Mouse (Mus musculus) megakaryocyte, embryonic 14.5 days (primary cell): Measurements from ENCODE around the gene Faim. TPM values are rescaled to one million over a fixed set of nuclear protein-coding genes. Genes with fewer than 3 reads are reported as not detected.

Source experiments
- H3K27me3 ChIP-seq: replicated peaks from 2 replicates; pipeline ENCODE3; 2012; ENCODE audit warnings: inconsistent platforms
- H3K36me3 ChIP-seq: replicated peaks from 2 replicates; pipeline ENCODE3; 2012; ENCODE audit warnings: low read length, inconsistent platforms, mixed read lengths
- H3K4me1 ChIP-seq: 2 replicates; pipeline ENCODE4 v1.6.1; 2012; ENCODE audit warnings: inconsistent platforms
- H3K4me3 ChIP-seq: replicated peaks from 2 replicates; pipeline ENCODE3; 2012; ENCODE audit warnings: moderate library complexity, mild to moderate bottlenecking, inconsistent platforms
- H3K9me3 ChIP-seq: 2 replicates; pipeline ENCODE4 v1.6.1; 2012; ENCODE audit warnings: inconsistent platforms
- FLI1 ChIP-seq: IDR thresholded peaks from 2 replicates; pipeline ENCODE4 v1.6.1; 2012; ENCODE audit warnings: low read length, inconsistent platforms, mixed read lengths
- GATA1 ChIP-seq: IDR thresholded peaks from 3 replicates; pipeline ENCODE4 v1.6.1; 2012; ENCODE audit warnings: mixed read lengths, low read length, inconsistent platforms, borderline replicate concordance
- polyA plus RNA-seq: library from polyadenylated mRNA; stranded (reverse); fragments of >175 nt; gene quantifications from 2 replicates; pipeline ENCODE4 v1.2.3, GENCODE M21; 2012; ENCODE audit warnings: low replicate concordance; ENCODE audit not compliant: insufficient read depth

The Faim gene
- polyA plus RNA-seq, 1 experiment = 16.5 TPM

GRCm38 (mm10) chr9:98973101-98973521 lies 13.1 kb upstream of the Faim start:
- TF ChIP-seq FLI1 (no peak), GATA1 (no peak)
- peaks cover 86% of the 10 kb centered on the region for H3K27me3 ChIP-seq
- peak overlapping the region; percentile 88 for H3K4me3 ChIP-seq
- peaks cover 24% of the 10 kb centered on the region for H3K9me3 ChIP-seq
- H3K4me1 ChIP-seq = peaks cover 18% of the 10 kb centered on the region
- H3K36me3 ChIP-seq = no peaks in the 10 kb centered on the region

- Histone ChIP-seq H3K4me1 (peaks cover 18% of the 10 kb centered on the region), H3K4me3 (peak overlapping the region; percentile 88), H3K36me3 (no peaks in the 10 kb centered on the region), H3K9me3 (peaks cover 24% of the 10 kb centered on the region), H3K27me3 (peaks cover 86% of the 10 kb centered on the region)
- no peak for TF ChIP-seq FLI1
- no peak for TF ChIP-seq GATA1
Observed at GRCm38 (mm10) chr9:98973561-98973960, 12.6 kb upstream of the Faim start.

GRCm38 (mm10) chr9:98974898-98975297 lies 11.3 kb upstream of the Faim start:
- peaks cover 85% of the 10 kb centered on the region for H3K27me3 ChIP-seq
- H3K4me3 ChIP-seq = no peak overlapping the region
- H3K36me3 ChIP-seq = no peaks in the 10 kb centered on the region
- H3K9me3 ChIP-seq = peaks cover 20% of the 10 kb centered on the region
- peaks cover 28% of the 10 kb centered on the region for H3K4me1 ChIP-seq
- no peak for TF ChIP-seq FLI1

GRCm38 (mm10) chr9:98976081-98976480 lies 10.1 kb upstream of the Faim start:
- TF ChIP-seq FLI1 = no peak
- no peak for TF ChIP-seq GATA1
- no peak overlapping the region for H3K4me3 ChIP-seq
- peaks cover 9% of the 10 kb centered on the region for H3K9me3 ChIP-seq
- peaks cover 79% of the 10 kb centered on the region for H3K27me3 ChIP-seq
- no peaks in the 10 kb centered on the region for H3K36me3 ChIP-seq
- peaks cover 30% of the 10 kb centered on the region for H3K4me1 ChIP-seq

GRCm38 (mm10) chr9:98976520-98976919 lies 9.7 kb upstream of the Faim start:
- Histone ChIP-seq H3K4me3 (peak overlapping the region; percentile 11), H3K9me3 (peaks cover 5% of the 10 kb centered on the region), H3K4me1 (peaks cover 30% of the 10 kb centered on the region), H3K36me3 (no peaks in the 10 kb centered on the region), H3K27me3 (peaks cover 77% of the 10 kb centered on the region)
- TF ChIP-seq GATA1 = no peak
- no peak for TF ChIP-seq FLI1

GRCm38 (mm10) chr9:98979431-98980416 lies 6.4 kb upstream of the Faim start:
- H3K9me3 ChIP-seq = no peaks in the 10 kb centered on the region
- peaks cover 25% of the 10 kb centered on the region for H3K4me1 ChIP-seq
- peak overlapping the region; percentile 88 for H3K4me3 ChIP-seq
- TF ChIP-seq FLI1 = no peak
- no peak for TF ChIP-seq GATA1
- no peaks in the 10 kb centered on the region for H3K36me3 ChIP-seq
- peaks cover 66% of the 10 kb centered on the region for H3K27me3 ChIP-seq

- H3K4me3 ChIP-seq = peak overlapping the region; percentile 98
- no peaks in the 10 kb centered on the region for H3K9me3 ChIP-seq
Observed at GRCm38 (mm10) chr9:98986476-98987096, 413 bp downstream of the Faim start.

GRCm38 (mm10) chr9:98987131-98987530 lies 958 bp downstream of the Faim start:
- Histone ChIP-seq H3K27me3 (peaks cover 16% of the 10 kb centered on the region), H3K4me3 (peak overlapping the region; percentile 98), H3K4me1 (peaks cover 18% of the 10 kb centered on the region), H3K9me3 (no peaks in the 10 kb centered on the region), H3K36me3 (no peaks in the 10 kb centered on the region)
- TF ChIP-seq GATA1 (no peak), FLI1 (no peak)

More at GRCm38 (mm10) chr9:98986476-98987096, 413 bp downstream of the Faim start:
- H3K4me1 ChIP-seq = peaks cover 18% of the 10 kb centered on the region
- no peaks in the 10 kb centered on the region for H3K36me3 ChIP-seq
- H3K27me3 ChIP-seq = peaks cover 19% of the 10 kb centered on the region
- TF ChIP-seq FLI1 (no peak), GATA1 (no peak)

GRCm38 (mm10) chr9:98994103-98994502 lies 7.9 kb downstream of the Faim start:
- Histone ChIP-seq H3K36me3 (peaks cover 55% of the 10 kb centered on the region), H3K4me3 (no peak overlapping the region), H3K27me3 (no peaks in the 10 kb centered on the region), H3K9me3 (no peaks in the 10 kb centered on the region), H3K4me1 (peaks cover 33% of the 10 kb centered on the region)
- TF ChIP-seq FLI1 (no peak), GATA1 (no peak)

- no peaks in the 10 kb centered on the region for H3K9me3 ChIP-seq
- TF ChIP-seq FLI1 = no peak
- no peak for TF ChIP-seq GATA1
- peaks cover 70% of the 10 kb centered on the region for H3K36me3 ChIP-seq
- no peaks in the 10 kb centered on the region for H3K27me3 ChIP-seq
- peak overlapping the region; percentile 44 for H3K4me3 ChIP-seq
- H3K4me1 ChIP-seq = peaks cover 46% of the 10 kb centered on the region
Observed at GRCm38 (mm10) chr9:98999881-99000339, 13.7 kb downstream of the Faim start.
